Comparison of ENCODE assay signal across 8 mouse cellular contexts in genomic region chr10:121626186-121626882, GRCm38 (mm10). TPM values are rescaled to one million over a fixed set of nuclear protein-coding genes. Genes with fewer than 3 reads are reported as not detected.
DNase-seq lines count a peak whose midpoint lies in the region; ATAC-seq and TF ChIP-seq lines count a peak whose summit lies in the region.

Xpot (minus strand) TSS chr10:121626332.

- no peaks in the 10 kb centered on the region for H3K9me3 ChIP-seq in embryonic facial prominence, embryonic 13.5 days
- H3K9me3 ChIP-seq in limb, embryonic 12.5 days, result no peaks in the 10 kb centered on the region
- H3K9me3 ChIP-seq in midbrain, embryonic 15.5 days, result no peaks in the 10 kb centered on the region

- peak within 1 kb of the TSS; percentile 94 for H3K9ac ChIP-seq in embryonic facial prominence, embryonic 13.5 days
- H3K9ac ChIP-seq in limb, embryonic 12.5 days (replicated peaks), result peak within 1 kb of the TSS; percentile 86
- H3K9ac ChIP-seq in midbrain, embryonic 15.5 days, result peak within 1 kb of the TSS; percentile 84

- peak within 1 kb of the TSS; percentile 77 for H3K4me2 ChIP-seq in embryonic facial prominence, embryonic 13.5 days
- H3K4me2 ChIP-seq in limb, embryonic 12.5 days, result peak within 1 kb of the TSS; percentile 61
- H3K4me2 ChIP-seq in midbrain, embryonic 15.5 days, result peak within 1 kb of the TSS; percentile 59

- peak; percentile 100 for ATAC-seq in embryonic facial prominence, embryonic 13.5 days (ENCODE audit: insufficient number of reproducible peaks, insufficient read depth, low FRiP score, low TSS enrichment, low read depth)
- peak; percentile 99 for ATAC-seq in limb, embryonic 12.5 days (ENCODE audit: insufficient number of reproducible peaks, insufficient read depth, low FRiP score, low TSS enrichment, low read depth)
- peak; percentile 99 for ATAC-seq in midbrain, embryonic 15.5 days (replicated peaks)

- no peak for TF ChIP-seq CTCF in kidney, adult 2 months (conservative IDR thresholded peaks at IDR 0.05; ENCODE audit: insufficient read depth, insufficient read length, low read depth, low read length)
- 0 out of 2 replicates have a peak, but pooled peaks have one; percentile 3 for TF ChIP-seq CTCF in spleen, adult 2 months (IDR thresholded peaks at IDR 0.05; ENCODE audit: extremely low read depth, insufficient read depth, insufficient read length, insufficient replicate concordance)

- under 1% methylated on average over 70 of the region's 70 CpGs for WGBS in embryonic facial prominence, embryonic 13.5 days
- WGBS in kidney, adult 2 months, result under 1% methylated on average over 69 of the region's 70 CpGs
- WGBS in limb, embryonic 12.5 days, result under 1% methylated on average over 70 of the region's 70 CpGs
- under 1% methylated on average over 70 of the region's 70 CpGs for WGBS in midbrain, embryonic 15.5 days
- under 1% methylated on average over 68 of the region's 70 CpGs for WGBS in spleen, adult 2 months

- no peaks in the 10 kb centered on the region for H3K27me3 ChIP-seq in embryonic facial prominence, embryonic 13.5 days
- no peaks in the 10 kb centered on the region for H3K27me3 ChIP-seq in kidney, adult 2 months (replicated peaks; ENCODE audit: control insufficient read depth, insufficient read depth, low read length)
- no peaks in the 10 kb centered on the region for H3K27me3 ChIP-seq in limb, embryonic 12.5 days
- H3K27me3 ChIP-seq in midbrain, embryonic 15.5 days (replicated peaks), result no peaks in the 10 kb centered on the region; the same call in 1 of the 2 replicates
- no peaks in the 10 kb centered on the region for H3K27me3 ChIP-seq in spleen, adult 2 months (ENCODE audit: control insufficient read depth, insufficient read depth, low read length)

- H3K4me3 ChIP-seq in embryonic facial prominence, embryonic 13.5 days, result peak within 1 kb of the TSS; percentile 88
- peak within 1 kb of the TSS; percentile 98 for H3K4me3 ChIP-seq in kidney, adult 2 months (ENCODE audit: insufficient read depth, low read depth, low read length)
- peak within 1 kb of the TSS; percentile 85 for H3K4me3 ChIP-seq in limb, embryonic 12.5 days (replicated peaks)
- peak within 1 kb of the TSS; percentile 78 for H3K4me3 ChIP-seq in midbrain, embryonic 15.5 days
- H3K4me3 ChIP-seq in spleen, adult 2 months (ENCODE audit: extremely low read depth, insufficient read depth, insufficient read length), result peak within 1 kb of the TSS; percentile 87

- peaks cover 13% of the 10 kb centered on the region for H3K36me3 ChIP-seq in embryonic facial prominence, embryonic 13.5 days
- no peaks in the 10 kb centered on the region for H3K36me3 ChIP-seq in kidney, adult 2 months (ENCODE audit: control insufficient read depth, insufficient read depth, low read length)
- H3K36me3 ChIP-seq in limb, embryonic 12.5 days, result peaks cover 16% of the 10 kb centered on the region
- peaks cover 2% of the 10 kb centered on the region; the same call in 1 of the 2 replicates for H3K36me3 ChIP-seq in midbrain, embryonic 15.5 days (replicated peaks)
- peaks cover 4% of the 10 kb centered on the region for H3K36me3 ChIP-seq in spleen, adult 2 months (ENCODE audit: control insufficient read depth, insufficient read depth, low read length)

- DNase-seq in 3134 (ENCODE audit: extremely low read depth, insufficient read length, low spot score), result peak; percentile 99
- peak; percentile 99 to 100 for DNase-seq in adrenal gland, postnatal 36 days
- DNase-seq in heart, adult 18-20 months, result peak; percentile 97 to 99
- DNase-seq in kidney, adult 2 months, result peak; percentile 99
- DNase-seq in spleen, adult 2 months (ENCODE audit: low read depth in 1 of 2, low spot score in 2 of 2), result peak; percentile 92 to 99

- TF ChIP-seq POLR2A in kidney, adult 2 months (IDR thresholded peaks at IDR 0.05; ENCODE audit: low read depth, low read length), result no peak
- TF ChIP-seq POLR2A in spleen, adult 2 months (IDR thresholded peaks at IDR 0.05; ENCODE audit: low read depth, low read length), result peak; percentile 22

- peak within 1 kb of the TSS; percentile 96 for H3K27ac ChIP-seq in embryonic facial prominence, embryonic 13.5 days
- peak within 1 kb of the TSS; percentile 87 for H3K27ac ChIP-seq in kidney, adult 2 months (ENCODE audit: insufficient read depth, low read depth, low read length)
- H3K27ac ChIP-seq in limb, embryonic 12.5 days, result peak within 1 kb of the TSS; percentile 95
- peak within 1 kb of the TSS; percentile 93 for H3K27ac ChIP-seq in midbrain, embryonic 15.5 days
- peak within 1 kb of the TSS; percentile 70 for H3K27ac ChIP-seq in spleen, adult 2 months (ENCODE audit: insufficient read depth, low read length)

- H3K4me1 ChIP-seq in embryonic facial prominence, embryonic 13.5 days, result peaks cover 8% of the 10 kb centered on the region
- H3K4me1 ChIP-seq in kidney, adult 2 months (ENCODE audit: control insufficient read depth, insufficient read depth, low read length), result peaks cover 6% of the 10 kb centered on the region; the same call in 1 of the 2 replicates
- peaks cover 13% of the 10 kb centered on the region for H3K4me1 ChIP-seq in limb, embryonic 12.5 days (replicated peaks)
- peaks cover 15% of the 10 kb centered on the region for H3K4me1 ChIP-seq in midbrain, embryonic 15.5 days
- peaks cover 3% of the 10 kb centered on the region for H3K4me1 ChIP-seq in spleen, adult 2 months (ENCODE audit: control insufficient read depth, insufficient read depth, insufficient read length)

RNA-seq across cellular contexts. Expression of gene Xpot, which starts in this region (rescaled TPM):
- 100 to 1,000 TPM in 1 of 2 experiments, 10 to 100 TPM in 1; 54.1 to 104 TPM for total RNA-seq in adrenal gland, postnatal 36 days (2021)
- 48.1 and 61.6 TPM in 2 replicates for polyA plus RNA-seq in embryonic facial prominence, embryonic 13.5 days (2015; fragmentation: Nextera tagmentation; extraction: Ambion mirVana)
- total RNA-seq in heart, adult 18-20 months (2021), result 10 to 100 TPM; 22.6 to 28.5 TPM
- polyA plus RNA-seq in kidney, adult 2 months (2012; rRNA removed), result 78.0 and 108 TPM in 2 replicates
- polyA plus RNA-seq in limb, embryonic 12.5 days (2016; fragmentation: Nextera tagmentation; extraction: Ambion mirVana), result 59.3 and 65.0 TPM in 2 replicates
- polyA plus RNA-seq in midbrain, embryonic 15.5 days (2015; fragmentation: Nextera tagmentation; extraction: Ambion mirVana), result 30.3 and 30.5 TPM in 2 replicates
- 44.0 and 63.8 TPM in 2 replicates for polyA plus RNA-seq in spleen, adult 2 months (2012; rRNA removed)

Comparison
In these comparisons a context has a peak if more than half of its experiments do, and no peak if none do; other contexts are left out.
1. Peak in every context shown above with its lines: DNase-seq, ATAC-seq, H3K4me3 ChIP-seq and H3K27ac ChIP-seq.